8 mouse cellular contexts compared by ENCODE assay signal in the genomic region with DNA sequence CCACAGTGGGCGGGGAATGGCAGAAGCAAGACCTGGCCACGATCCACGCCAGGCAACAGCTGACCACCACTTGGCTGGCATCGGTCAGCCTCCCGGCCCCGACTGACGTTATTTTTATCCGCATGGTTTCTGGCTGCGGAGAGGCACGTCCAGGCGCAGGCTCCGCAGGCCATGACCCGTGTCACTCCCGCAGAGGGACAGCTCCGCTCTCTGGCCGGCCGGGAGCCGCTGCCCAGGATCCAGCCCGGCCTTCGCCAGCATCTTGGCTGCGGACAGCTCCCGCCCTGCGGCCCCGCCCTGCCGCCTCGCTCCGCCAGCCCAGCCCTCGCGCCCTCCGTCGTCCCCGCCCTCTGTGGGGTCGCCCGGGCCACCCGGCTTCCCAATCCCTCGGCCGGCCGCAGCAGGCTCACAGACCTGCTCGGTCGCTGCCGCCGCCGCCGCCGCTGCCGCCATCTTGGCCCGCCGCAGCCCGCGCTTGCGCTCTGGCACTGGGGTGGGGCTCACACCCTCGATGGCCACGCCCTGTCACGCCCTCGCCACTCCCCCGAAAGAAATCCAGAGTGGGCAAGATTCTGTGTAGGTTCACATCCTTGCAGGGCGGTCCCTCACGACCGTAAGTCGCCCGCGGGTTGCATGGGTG. TPM values are rescaled to one million over a fixed set of nuclear protein-coding genes. Genes with fewer than 3 reads are reported as not detected.
DNase-seq lines count a peak whose midpoint lies in the region; ATAC-seq and TF ChIP-seq lines count a peak whose summit lies in the region.

A gene (minus strand): TSS at position 530 of the 640 bp plus-strand sequence.

- H3K27me3 ChIP-seq in forebrain, embryonic 12.5 days = peaks cover 57% of the 10 kb centered on the region
- H3K27me3 ChIP-seq in heart, embryonic 16.5 days (ENCODE audit: control insufficient read depth, insufficient read depth, low read length) = peaks cover 22% of the 10 kb centered on the region
- H3K27me3 ChIP-seq in liver, embryonic 15.5 days = peaks cover 72% of the 10 kb centered on the region
- H3K27me3 ChIP-seq in neural tube, embryonic 12.5 days (replicated peaks) = peaks cover 41% of the 10 kb centered on the region
- no peaks in the 10 kb centered on the region for H3K27me3 ChIP-seq in stomach, postnatal 0 days (ENCODE audit: control insufficient read depth, insufficient read depth, low read length)

- TF ChIP-seq EP300 in stomach, postnatal 0 days (optimal IDR thresholded peaks at IDR 0.05) = no peak

- peak within 1 kb of the TSS; percentile 81 for H3K4me2 ChIP-seq in forebrain, embryonic 12.5 days
- H3K4me2 ChIP-seq in heart, embryonic 16.5 days (ENCODE audit: low read depth, low read length) = peak within 1 kb of the TSS; percentile 73
- peak within 1 kb of the TSS; percentile 77 for H3K4me2 ChIP-seq in liver, embryonic 15.5 days
- peak within 1 kb of the TSS; percentile 85 for H3K4me2 ChIP-seq in neural tube, embryonic 12.5 days (replicated peaks)
- peak within 1 kb of the TSS; percentile 85 for H3K4me2 ChIP-seq in stomach, postnatal 0 days (replicated peaks; ENCODE audit: low read depth)

- peaks cover 35% of the 10 kb centered on the region for H3K4me1 ChIP-seq in forebrain, embryonic 12.5 days
- peaks cover 26% of the 10 kb centered on the region for H3K4me1 ChIP-seq in heart, embryonic 16.5 days (ENCODE audit: control insufficient read depth, insufficient read depth, low read length)
- peaks cover 18% of the 10 kb centered on the region for H3K4me1 ChIP-seq in liver, embryonic 15.5 days (replicated peaks)
- H3K4me1 ChIP-seq in neural tube, embryonic 12.5 days = peaks cover 20% of the 10 kb centered on the region
- H3K4me1 ChIP-seq in stomach, postnatal 0 days (replicated peaks; ENCODE audit: control insufficient read depth, insufficient read depth) = peaks cover 4% of the 10 kb centered on the region; the same call in 1 of the 2 replicates

- DNase-seq in CD4-positive, CD25-positive, alpha-beta regulatory T cell, adult 2 months (ENCODE audit: low read depth, low spot score) = peak; percentile 90
- peak; percentile 5 for DNase-seq in c-Kit-negative CD71-positive TER-119-positive erythroid progenitor cells, embryonic 14.5 days (ENCODE audit: low read depth, low spot score)
- peak; percentile 80 to 91 for DNase-seq in kidney, postnatal 36 days
- DNase-seq in stomach, postnatal 0 days (ENCODE audit: low spot score) = peak; percentile 89

- ATAC-seq in forebrain, embryonic 12.5 days (ENCODE audit: low FRiP score) = peak; percentile 92
- peak; percentile 84 for ATAC-seq in heart, embryonic 16.5 days (replicated peaks; ENCODE audit: extremely low read depth, insufficient read depth, low FRiP score)
- ATAC-seq in liver, embryonic 15.5 days (ENCODE audit: insufficient read depth) = peak; percentile 51; the same call in 1 of the 2 replicates
- peak; percentile 75 for ATAC-seq in neural tube, embryonic 12.5 days (ENCODE audit: low FRiP score, low read depth)
- peak; percentile 84 for ATAC-seq in stomach, postnatal 0 days (ENCODE audit: low FRiP score, low TSS enrichment)

- WGBS in forebrain, embryonic 12.5 days = under 1% methylated on average over 55 of the region's 62 CpGs
- under 1% methylated on average over 62 of the region's 62 CpGs for WGBS in heart, embryonic 16.5 days
- WGBS in liver, embryonic 15.5 days (ENCODE audit: insufficient replicate concordance) = under 1% methylated on average over 62 of the region's 62 CpGs
- WGBS in neural tube, embryonic 12.5 days = under 1% methylated on average over 62 of the region's 62 CpGs
- WGBS in stomach, postnatal 0 days = under 1% methylated on average over 60 of the region's 62 CpGs

- peak within 1 kb of the TSS; percentile 90 for H3K4me3 ChIP-seq in forebrain, embryonic 12.5 days (replicated peaks)
- peak within 1 kb of the TSS; percentile 86 for H3K4me3 ChIP-seq in heart, embryonic 16.5 days (ENCODE audit: low read length)
- peak within 1 kb of the TSS; percentile 65 for H3K4me3 ChIP-seq in liver, embryonic 15.5 days (replicated peaks)
- peak within 1 kb of the TSS; percentile 90 for H3K4me3 ChIP-seq in neural tube, embryonic 12.5 days
- peak within 1 kb of the TSS; percentile 67 for H3K4me3 ChIP-seq in stomach, postnatal 0 days (ENCODE audit: low read depth, low read length)

- H3K9ac ChIP-seq in forebrain, embryonic 12.5 days = peak within 1 kb of the TSS; percentile 85
- peak within 1 kb of the TSS; percentile 89 for H3K9ac ChIP-seq in heart, embryonic 16.5 days (ENCODE audit: low read length)
- peak within 1 kb of the TSS; percentile 37; the same call in 1 of the 2 replicates for H3K9ac ChIP-seq in liver, embryonic 15.5 days
- peak within 1 kb of the TSS; percentile 90 for H3K9ac ChIP-seq in neural tube, embryonic 12.5 days
- peak within 1 kb of the TSS; percentile 66 for H3K9ac ChIP-seq in stomach, postnatal 0 days (ENCODE audit: low read length)

- H3K27ac ChIP-seq in forebrain, embryonic 12.5 days = no peak within 1 kb of the TSS
- peak within 1 kb of the TSS; percentile 94 for H3K27ac ChIP-seq in heart, embryonic 16.5 days (ENCODE audit: low read length)
- H3K27ac ChIP-seq in liver, embryonic 15.5 days (replicated peaks) = no peak within 1 kb of the TSS
- no peak within 1 kb of the TSS for H3K27ac ChIP-seq in neural tube, embryonic 12.5 days
- H3K27ac ChIP-seq in stomach, postnatal 0 days (replicated peaks) = no peak within 1 kb of the TSS; the same call in 1 of the 2 replicates

- H3K36me3 ChIP-seq in forebrain, embryonic 12.5 days (replicated peaks) = no peaks in the 10 kb centered on the region; the same call in 1 of the 2 replicates
- peaks cover 5% of the 10 kb centered on the region for H3K36me3 ChIP-seq in heart, embryonic 16.5 days (ENCODE audit: control insufficient read depth, insufficient read depth)
- no peaks in the 10 kb centered on the region for H3K36me3 ChIP-seq in liver, embryonic 15.5 days (replicated peaks)
- H3K36me3 ChIP-seq in neural tube, embryonic 12.5 days = peaks cover 1% of the 10 kb centered on the region; the same call in 1 of the 2 replicates
- no peaks in the 10 kb centered on the region for H3K36me3 ChIP-seq in stomach, postnatal 0 days (ENCODE audit: control insufficient read depth, insufficient read depth, low read length)

- no peaks in the 10 kb centered on the region for H3K9me3 ChIP-seq in forebrain, embryonic 12.5 days
- H3K9me3 ChIP-seq in heart, embryonic 16.5 days (replicated peaks; ENCODE audit: control insufficient read depth, low read length) = no peaks in the 10 kb centered on the region
- no peaks in the 10 kb centered on the region for H3K9me3 ChIP-seq in liver, embryonic 15.5 days (replicated peaks)
- no peaks in the 10 kb centered on the region for H3K9me3 ChIP-seq in neural tube, embryonic 12.5 days
- no peaks in the 10 kb centered on the region for H3K9me3 ChIP-seq in stomach, postnatal 0 days (ENCODE audit: control insufficient read depth, low read length)

- TF ChIP-seq CTCF in stomach, postnatal 0 days (IDR thresholded peaks at IDR 0.05; ENCODE audit: low read depth) = peak; percentile 31; the same call in 1 of the 2 replicates

RNA-seq across cellular contexts. Expression of the gene that starts here (rescaled TPM):
- polyA plus RNA-seq in forebrain, embryonic 12.5 days (2016; fragmentation: Nextera tagmentation; extraction: Ambion mirVana) = 19.2 and 22.1 TPM in 2 replicates
- 39.5 and 42.7 TPM in 2 replicates for polyA plus RNA-seq in heart, embryonic 16.5 days (2015; fragmentation: Nextera tagmentation; extraction: Ambion mirVana)
- polyA plus RNA-seq in liver, embryonic 15.5 days (2015; fragmentation: Nextera tagmentation; extraction: Ambion mirVana) = 2.5 and 2.9 TPM in 2 replicates
- 27.0 and 30.7 TPM in 2 replicates for polyA plus RNA-seq in neural tube, embryonic 12.5 days (2016; fragmentation: Nextera tagmentation; extraction: Ambion mirVana)
- polyA plus RNA-seq in stomach, postnatal 0 days (2015; fragmentation: Nextera tagmentation; extraction: Ambion mirVana) = 12.4 and 12.7 TPM in 2 replicates

Comparison
In these comparisons a context has a peak if more than half of its experiments do, and no peak if none do; other contexts are left out.
1. DNase-seq: peak in every context shown above with its lines; median percentile 90 in CD4-positive, CD25-positive, alpha-beta regulatory T cell, adult 2 months; 89 in stomach, postnatal 0 days; 86 in kidney, postnatal 36 days; 5 in c-Kit-negative CD71-positive TER-119-positive erythroid progenitor cells, embryonic 14.5 days.
2. H3K9ac ChIP-seq: peak in every context shown above with its lines; median percentile 90 in neural tube, embryonic 12.5 days; 89 in heart, embryonic 16.5 days; 85 in forebrain, embryonic 12.5 days; 66 in stomach, postnatal 0 days; 37 in liver, embryonic 15.5 days.